Mouse (Mus musculus): ENCODE data around the gene Wfdc5.

DNA sequence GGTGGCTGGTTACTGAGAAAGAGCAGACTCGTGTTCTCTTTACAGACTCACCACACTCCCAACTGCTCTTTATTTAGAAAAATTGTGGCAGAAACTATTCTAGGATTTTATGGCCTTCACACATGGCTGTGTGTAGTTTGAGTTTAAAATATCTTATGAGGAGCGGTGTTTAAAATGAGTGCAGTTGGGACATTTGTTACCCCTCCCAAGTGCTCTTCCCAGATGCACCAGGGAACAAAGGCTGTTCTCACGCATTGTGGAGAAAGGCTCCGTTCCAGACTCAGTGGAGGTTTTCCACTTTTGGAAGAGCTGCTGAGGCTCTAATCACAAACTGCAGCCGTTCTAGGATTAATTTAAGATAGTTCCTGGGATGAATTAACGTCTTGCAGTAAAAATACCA, 44.8 kb downstream of the Wfdc5 start:
- no peak for TF ChIP-seq CTCF (IDR thresholded peaks at IDR 0.05; ENCODE audit: extremely low read depth, insufficient read length, insufficient replicate concordance, low read depth, low read length)
- TF ChIP-seq POLR2A (IDR thresholded peaks at IDR 0.05; ENCODE audit: low read depth, low read length), result no peak
